Comparison of ENCODE assay signal across 8 mouse cellular contexts in genomic region chr6:71909384-71909783, GRCm38 (mm10). TPM values are rescaled to one million over a fixed set of nuclear protein-coding genes. Genes with fewer than 3 reads are reported as not detected.
DNase-seq lines count a peak whose midpoint lies in the region; ATAC-seq and TF ChIP-seq lines count a peak whose summit lies in the region.

No protein-coding gene starts in this region.

- DNase-seq in testis, postnatal 10 days (ENCODE audit: low spot score): no peak
- no peak for DNase-seq in Muller cell, postnatal 12 days (ENCODE audit: inconsistent ontology term)
- no peak for DNase-seq in thymus, postnatal 14 days
- no peak for DNase-seq in urinary bladder, postnatal 36 days (ENCODE audit: low spot score in 2 of 2)

- H3K9me3 ChIP-seq in erythroblast, embryonic 14.5 days (ENCODE audit: control insufficient read depth, low read length): no peaks in the 10 kb centered on the region
- H3K9me3 ChIP-seq in liver, embryonic 12.5 days (replicated peaks): no peaks in the 10 kb centered on the region

- 14% methylated on average over 10 of the region's 10 CpGs for WGBS in liver, embryonic 12.5 days (ENCODE audit: insufficient replicate concordance)

- no peak for ATAC-seq in erythroblast, adult 5-6 weeks (replicated peaks; ENCODE audit: low FRiP score, poor library complexity, severe bottlenecking)
- ATAC-seq in liver, embryonic 12.5 days: 0 out of 2 replicates have a peak, but pooled peaks have one; percentile 7

- peak overlapping the region; percentile 72 for H3K4me3 ChIP-seq in erythroblast, embryonic 14.5 days (replicated peaks)
- peak overlapping the region; percentile 98; the same call in 1 of the 2 replicates for H3K4me3 ChIP-seq in testis, adult 2 months (ENCODE audit: control insufficient read depth, low read depth, low read length)
- H3K4me3 ChIP-seq in liver, embryonic 12.5 days: peak overlapping the region; percentile 86

- peak overlapping the region; percentile 80 for H3K4me2 ChIP-seq in liver, embryonic 12.5 days

- H3K27me3 ChIP-seq in erythroblast, embryonic 14.5 days (ENCODE audit: control insufficient read depth): no peaks in the 10 kb centered on the region
- no peaks in the 10 kb centered on the region for H3K27me3 ChIP-seq in testis, adult 2 months (ENCODE audit: control insufficient read depth, insufficient read depth, low read length)
- H3K27me3 ChIP-seq in liver, embryonic 12.5 days (replicated peaks): no peaks in the 10 kb centered on the region

- no peak overlapping the region; the same call in 1 of the 2 replicates for H3K27ac ChIP-seq in testis, adult 2 months (ENCODE audit: control insufficient read depth, insufficient read depth, low read depth, low read length)
- H3K27ac ChIP-seq in liver, embryonic 12.5 days: peak overlapping the region; percentile 45

- TF ChIP-seq POLR2A in testis, adult 2 months (IDR thresholded peaks at IDR 0.05; ENCODE audit: control insufficient read depth, low read depth, low read length): no peak

- H3K4me1 ChIP-seq in erythroblast, embryonic 14.5 days (ENCODE audit: control insufficient read depth): peaks cover 39% of the 10 kb centered on the region
- peaks cover 5% of the 10 kb centered on the region for H3K4me1 ChIP-seq in testis, adult 2 months (ENCODE audit: control insufficient read depth, insufficient read depth, low read length)
- H3K4me1 ChIP-seq in liver, embryonic 12.5 days: peaks cover 45% of the 10 kb centered on the region

- TF ChIP-seq CTCF in testis, adult 2 months (IDR thresholded peaks at IDR 0.05; ENCODE audit: control insufficient read depth, insufficient read depth, insufficient replicate concordance, low read depth, low read length): no peak

- H3K9ac ChIP-seq in liver, embryonic 12.5 days: peak overlapping the region; percentile 77

- peaks cover 45% of the 10 kb centered on the region for H3K36me3 ChIP-seq in erythroblast, embryonic 14.5 days (ENCODE audit: control insufficient read depth)
- H3K36me3 ChIP-seq in testis, adult 2 months (ENCODE audit: control insufficient read depth, insufficient read depth, low read length): no peaks in the 10 kb centered on the region; the same call in 1 of the 2 replicates
- H3K36me3 ChIP-seq in liver, embryonic 12.5 days: peaks cover 47% of the 10 kb centered on the region

RNA-seq across cellular contexts. Expression of gene Polr1a, which starts 0.5 kb away (rescaled TPM):
- 0.27 and 0.50 TPM in 2 replicates for polyA plus RNA-seq in erythroblast, embryonic 14.5 days (2012)
- total RNA-seq in erythroblast, adult 5-6 weeks (2015; ENCODE audit: low replicate concordance): 4.0 and 44.0 TPM in 2 replicates
- total RNA-seq in erythroblast, adult 5-6 weeks (2017; ENCODE audit: low replicate concordance): 7.7 and 11.3 TPM in 2 replicates
- polyA plus RNA-seq in testis, adult 2 months (2012; rRNA removed): 15.0 and 15.9 TPM in 2 replicates
- polyA plus RNA-seq in liver, embryonic 12.5 days (2016; fragmentation: Nextera tagmentation; extraction: Ambion mirVana): 30.9 and 33.0 TPM in 2 replicates

RNA-seq across cellular contexts. Expression of gene Ptcd3, which starts 0.8 kb away (rescaled TPM):
- 0.28 and 0.44 TPM in 2 replicates for polyA plus RNA-seq in erythroblast, embryonic 14.5 days (2012)
- total RNA-seq in erythroblast, adult 5-6 weeks (2015; ENCODE audit: low replicate concordance): 26.3 and 53.6 TPM in 2 replicates
- total RNA-seq in erythroblast, adult 5-6 weeks (2017; ENCODE audit: low replicate concordance): 25.1 and 32.9 TPM in 2 replicates
- polyA plus RNA-seq in testis, adult 2 months (2012; rRNA removed): 14.3 and 17.5 TPM in 2 replicates
- polyA plus RNA-seq in liver, embryonic 12.5 days (2016; fragmentation: Nextera tagmentation; extraction: Ambion mirVana): 100 and 102 TPM in 2 replicates

Comparison
In these comparisons a context has a peak if more than half of its experiments do, and no peak if none do; other contexts are left out.
1. RNA of gene Polr1a, which starts 0.5 kb away (polyA plus RNA-seq): 30.9 to 33.0 TPM in liver, embryonic 12.5 days and 15.0 to 15.9 TPM in testis, adult 2 months; 0.27 to 0.50 TPM in erythroblast, embryonic 14.5 days; every median in the first group is over 10 times any median in the second.
2. RNA of gene Ptcd3, which starts 0.8 kb away (polyA plus RNA-seq): 100 to 102 TPM in liver, embryonic 12.5 days and 14.3 to 17.5 TPM in testis, adult 2 months; 0.28 to 0.44 TPM in erythroblast, embryonic 14.5 days; every median in the first group is over 10 times any median in the second.
3. Peak in every context shown above with its lines, with median percentiles within 50 percentile points of each other: H3K4me3 ChIP-seq.